Comparison of ENCODE assay signal across 25 mouse cellular contexts in the genomic region with DNA sequence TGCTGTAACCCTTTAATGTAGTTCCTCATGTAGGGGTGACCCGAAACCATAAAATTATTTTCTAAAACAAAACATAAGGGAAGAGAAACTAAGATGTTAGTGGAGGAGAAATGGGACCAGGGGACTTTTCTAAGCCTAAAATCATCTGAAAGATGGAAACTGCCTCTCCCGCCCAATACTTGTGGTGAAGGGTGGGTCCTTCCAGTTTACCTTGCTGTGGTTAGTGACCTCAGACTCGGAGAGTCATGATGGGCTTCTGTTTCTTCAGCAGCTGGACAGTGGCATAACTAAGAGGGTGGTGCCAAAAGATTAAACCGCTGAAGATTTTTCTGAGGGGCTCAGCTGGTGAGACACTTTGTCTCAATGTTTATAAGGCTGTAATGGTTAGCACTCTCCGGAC. TPM values are rescaled to one million over a fixed set of nuclear protein-coding genes. Genes with fewer than 3 reads are reported as not detected.
"Had no signal": no experiment of that assay in that cellular context is flagged by ENCODE, and none has a peak within 500 bp of the region (broad histone marks: within the 10 kb centered on the region; RNA-seq: fewer than 3 reads in every experiment).

No protein-coding gene starts in this region.

- H3K4me1 ChIP-seq: hindbrain, embryonic 15.5 days; intestine, embryonic 15.5 days; limb, embryonic 12.5 days had no signal

- H3K4me2 ChIP-seq: heart, embryonic 12.5 days; hindbrain, embryonic 13.5 days; hindbrain, embryonic 15.5 days; intestine, embryonic 15.5 days; limb, embryonic 12.5 days; liver, embryonic 11.5 days had no signal

- H3K27ac ChIP-seq: heart, embryonic 10.5 days; hindbrain, embryonic 13.5 days; hindbrain, embryonic 15.5 days; intestine, embryonic 15.5 days; layer of hippocampus, adult 2 months; left cerebral cortex, adult 2 months; limb, embryonic 10.5 days; limb, embryonic 12.5 days had no signal

- H3K9me3 ChIP-seq: heart, embryonic 10.5 days; heart, embryonic 12.5 days; hindbrain, embryonic 13.5 days; hindbrain, embryonic 15.5 days; intestine, embryonic 15.5 days; limb, embryonic 10.5 days; limb, embryonic 12.5 days had no signal

- H3K36me3 ChIP-seq: heart, embryonic 10.5 days; heart, embryonic 12.5 days; hindbrain, embryonic 13.5 days; hindbrain, embryonic 15.5 days; intestine, embryonic 15.5 days; limb, embryonic 10.5 days; limb, embryonic 12.5 days had no signal

- H3K9ac ChIP-seq: heart, embryonic 12.5 days; hindbrain, embryonic 13.5 days; hindbrain, embryonic 15.5 days; intestine, embryonic 15.5 days; limb, embryonic 12.5 days had no signal

- H3K27me3 ChIP-seq: heart, embryonic 12.5 days; hindbrain, embryonic 13.5 days; hindbrain, embryonic 15.5 days; intestine, embryonic 15.5 days had no signal

- ATAC-seq: inflammation-experienced regulatory T-cells, adult 6 months; intestine, embryonic 15.5 days; intestine, postnatal 0 days had no signal

- DNase-seq: gastrocnemius, postnatal 14 days; gastrocnemius, postnatal 36 days; heart, adult 18-20 months; heart, postnatal 10 days; heart, postnatal 36 days; kidney, adult 18-20 months; kidney, adult 8-10 months; kidney, postnatal 10 days; kidney, postnatal 25 days; kidney, postnatal 4 days; liver had no signal

- H3K4me3 ChIP-seq: heart, embryonic 10.5 days; heart, embryonic 12.5 days; hindbrain, embryonic 13.5 days; hindbrain, embryonic 15.5 days; intestine, embryonic 15.5 days; layer of hippocampus, adult 2 months; left cerebral cortex, adult 2 months; limb, embryonic 10.5 days; limb, embryonic 12.5 days had no signal

RNA-seq across cellular contexts. Expression of gene Efhd1, which starts 16.1 kb away (rescaled TPM):
- total RNA-seq: hematopoietic stem cell, adult 5-6 weeks had no signal
- polyA plus RNA-seq: heart, embryonic 14.5 days; inflammation-experienced regulatory T-cells, adult 6 months; liver, embryonic 11.5 days had no signal
